Mouse (Mus musculus) adrenal gland, adult 2 months (tissue): ENCODE results near the gene Cd160. TPM values are rescaled to one million over a fixed set of nuclear protein-coding genes. Genes with fewer than 3 reads are reported as not detected.

Experiments used
- DNase-seq: peaks from one replicate; pipeline ENCODE4 v3.0.0; 2021
- long read RNA-seq: library from polyadenylated mRNA; stranded (forward); transcript quantifications from one replicate; pipeline ENCODE4 v2.0.0, GENCODE M21; 2021
- polyA plus RNA-seq: library from polyadenylated mRNA; depleted of rRNA; stranded (reverse); fragments of >200 nt; gene quantifications from 2 replicates; pipeline ENCODE4 v1.2.3, GENCODE M21; 2012; rRNA removed
- total RNA-seq, 2 experiments: library from RNA; stranded (reverse); gene quantifications; 2 replicates each; pipeline ENCODE4 v1.2.3; 2021

Gene Cd160
- total RNA-seq (not detected), polyA plus RNA-seq (0.18 TPM in 1 of 2 replicates, not detected in the other)
- long read RNA-seq = 0 reads

DNA sequence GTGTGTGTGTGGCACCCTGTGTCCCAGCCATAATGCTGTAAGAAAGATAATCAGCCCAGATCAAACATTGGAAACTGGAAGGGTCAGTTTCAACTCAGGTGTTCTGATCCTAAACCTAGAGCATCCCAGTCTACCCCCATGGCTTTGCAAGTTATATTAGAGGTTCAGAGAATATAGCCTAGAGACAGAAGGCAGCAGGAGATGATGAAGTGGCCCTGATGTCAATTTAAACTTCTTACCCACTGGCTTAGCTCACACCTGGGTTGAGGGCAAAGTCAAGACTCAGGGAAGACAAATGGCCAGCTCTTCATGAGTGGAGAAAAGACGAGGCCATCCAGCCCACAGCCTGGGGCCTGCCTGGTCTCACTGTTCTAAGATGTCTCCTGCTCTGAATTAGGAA, at the start of gene Cd160, which contains the start of gene Pdzk1:
Gene Cd160, minus strand, starts transcription at position 368 of the 400 bp plus-strand sequence.
Gene Pdzk1, plus strand, starts transcription at position 301 of the 400 bp plus-strand sequence.
- no peak for DNase-seq

DNA sequence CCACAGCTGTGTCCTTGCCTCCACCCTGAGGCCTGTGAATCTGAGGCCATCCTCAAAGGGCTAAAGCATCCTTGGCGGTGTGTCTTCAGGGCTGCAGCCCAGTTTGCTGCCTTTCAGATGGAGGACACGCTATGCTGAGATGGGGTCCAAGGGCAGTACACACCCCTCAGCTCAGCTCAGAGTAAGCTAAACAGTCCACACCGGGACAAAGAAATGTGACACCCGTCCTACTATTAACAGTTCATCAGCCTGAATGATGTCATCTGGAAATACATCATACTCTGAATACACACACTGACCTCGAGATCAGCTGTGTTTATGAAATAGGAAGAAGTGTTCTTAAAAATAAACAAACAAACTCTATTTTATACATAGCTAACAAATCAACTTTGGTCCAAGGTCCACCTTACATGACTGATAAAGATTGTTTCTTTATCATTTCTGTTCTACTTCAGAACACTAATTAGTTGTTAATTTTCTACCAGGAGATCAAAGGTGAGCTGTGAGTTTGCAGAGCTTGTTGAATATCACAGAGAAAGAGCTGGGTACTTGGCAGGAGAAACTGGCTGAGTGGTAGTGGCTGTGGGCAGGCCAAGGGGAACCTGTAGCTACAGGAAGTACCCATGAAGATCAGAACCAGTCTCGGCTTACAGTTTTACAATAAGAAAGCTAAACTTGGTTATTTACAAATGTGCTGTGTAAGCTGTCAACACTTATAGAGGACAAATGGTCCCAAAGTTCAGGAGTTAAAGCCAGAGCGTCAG, 45.8 kb upstream of the Cd160 start:
- DNase-seq = no peak

GRCm38 (mm10) chr3:96872501-96872900, 43.4 kb upstream of the Cd160 start:
- no peak for DNase-seq

DNA sequence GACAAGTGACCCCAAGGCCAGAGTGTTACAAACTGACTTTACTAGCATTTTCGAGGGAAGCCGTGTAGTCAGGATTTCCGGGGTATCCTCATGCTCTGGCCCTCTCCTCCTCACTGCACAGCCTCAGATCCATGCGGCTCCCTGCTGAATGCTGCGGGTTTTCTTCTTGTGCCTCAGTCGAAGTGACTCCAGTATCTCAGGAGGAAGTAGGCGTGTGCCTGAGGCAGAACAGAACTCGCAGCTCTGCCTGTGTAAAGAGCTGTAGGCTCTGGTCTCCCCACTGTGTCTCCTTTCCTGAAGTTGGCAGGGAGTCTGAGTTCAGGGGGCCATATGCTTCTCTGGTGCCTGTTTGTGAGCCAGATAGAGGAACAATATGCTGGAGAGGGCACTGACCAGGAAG, 41.9 kb upstream of the Cd160 start:
- no peak for DNase-seq

DNA sequence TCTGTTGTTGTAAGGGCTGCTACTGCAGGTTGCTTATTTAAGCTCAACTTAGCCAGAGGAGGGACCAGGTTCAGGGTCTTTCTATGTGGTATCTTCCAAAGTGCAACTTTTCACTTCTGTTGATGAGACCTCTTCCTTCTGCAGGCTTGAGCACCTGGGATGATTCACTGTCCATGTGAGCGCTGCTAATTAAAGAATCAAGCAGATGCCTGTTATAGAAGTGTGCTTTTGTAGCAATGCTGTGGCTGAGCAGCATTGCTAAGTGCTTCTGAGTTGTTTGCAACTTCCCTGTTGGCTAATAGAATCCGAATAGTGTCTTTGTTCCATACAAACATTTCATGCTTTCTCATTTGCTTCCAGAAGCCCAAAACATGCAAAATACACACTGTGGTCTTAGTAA, 41.1 kb upstream of the Cd160 start:
- no peak for DNase-seq

DNA sequence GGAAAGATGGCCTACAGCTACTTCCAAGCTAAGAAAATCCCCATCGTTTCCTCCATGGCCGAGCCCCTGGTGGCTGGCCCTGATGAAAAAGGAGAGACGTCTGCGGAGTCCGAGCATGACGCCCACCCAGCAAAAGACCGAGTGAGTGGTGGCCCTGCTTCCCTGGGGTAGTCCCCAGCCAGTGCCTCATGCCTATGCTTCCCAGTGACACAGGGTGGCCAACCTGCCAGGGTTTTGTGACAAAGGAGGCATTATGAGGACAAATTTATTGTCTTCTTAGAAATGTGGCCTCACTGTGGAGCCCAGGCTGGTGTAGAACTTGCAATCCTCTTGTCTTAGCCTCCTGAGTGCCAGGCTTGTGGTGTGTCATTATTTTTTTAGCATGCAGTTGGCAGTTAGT, 39.9 kb upstream of the Cd160 start:
- DNase-seq = no peak

DNA sequence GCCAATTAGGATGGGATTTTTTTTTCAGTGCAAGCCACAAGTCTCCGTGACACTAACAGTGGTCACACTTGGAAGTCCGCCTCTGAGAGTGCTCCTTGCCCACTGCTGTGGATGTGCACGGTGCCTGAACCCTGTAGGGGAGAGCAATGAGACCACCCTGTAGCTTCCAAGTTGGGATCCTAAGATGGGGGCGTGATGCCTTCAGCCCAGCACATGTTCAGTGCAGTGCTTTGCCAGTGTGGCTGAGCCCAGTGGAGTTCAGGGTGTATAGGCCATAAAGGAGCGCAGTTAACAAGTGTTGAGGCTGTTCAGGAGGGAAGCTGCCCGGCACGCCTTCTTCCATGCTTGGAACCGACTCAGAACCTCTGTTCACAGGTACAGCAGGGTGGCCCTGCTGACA, 39.4 kb upstream of the Cd160 start:
- DNase-seq = no peak

GRCm38 (mm10) chr3:96867863-96868262, 38.7 kb upstream of the Cd160 start:
- no peak for DNase-seq

GRCm38 (mm10) chr3:96860498-96860897, 31.3 kb upstream of the Cd160 start:
- DNase-seq = no peak

GRCm38 (mm10) chr3:96855833-96856232, 26.7 kb upstream of the Cd160 start:
- no peak for DNase-seq

- no peak for DNase-seq
Observed at GRCm38 (mm10) chr3:96854376-96854775, 25.2 kb upstream of the Cd160 start.

GRCm38 (mm10) chr3:96852561-96852960, 23.4 kb upstream of the Cd160 start:
- no peak for DNase-seq

DNA sequence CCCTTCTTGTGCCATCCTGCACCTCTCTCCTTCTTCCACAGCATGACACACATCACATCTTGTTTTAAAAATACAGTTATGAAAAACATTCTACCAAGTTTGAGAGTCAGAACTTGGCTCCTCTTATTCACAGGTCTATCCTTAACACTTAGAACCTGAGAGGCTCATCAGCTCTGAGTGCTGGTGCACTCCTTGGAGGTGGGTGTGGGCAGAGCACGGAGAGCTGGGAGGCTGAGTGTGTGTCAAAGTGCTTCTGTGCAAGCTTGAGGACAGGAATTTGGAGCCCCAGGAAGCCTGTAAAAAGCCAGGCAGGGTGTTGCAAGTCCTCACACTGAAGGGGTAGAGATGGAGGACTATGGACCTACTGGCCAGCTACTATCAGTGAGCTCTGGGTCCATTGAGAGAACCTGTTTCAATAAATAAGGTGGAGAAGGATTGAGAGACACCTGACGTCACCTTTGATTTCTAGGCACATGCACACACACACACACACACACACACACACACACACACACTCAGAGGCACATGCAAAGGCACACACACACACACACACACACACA, 20.1 kb upstream of the Cd160 start:
- DNase-seq = no peak

DNA sequence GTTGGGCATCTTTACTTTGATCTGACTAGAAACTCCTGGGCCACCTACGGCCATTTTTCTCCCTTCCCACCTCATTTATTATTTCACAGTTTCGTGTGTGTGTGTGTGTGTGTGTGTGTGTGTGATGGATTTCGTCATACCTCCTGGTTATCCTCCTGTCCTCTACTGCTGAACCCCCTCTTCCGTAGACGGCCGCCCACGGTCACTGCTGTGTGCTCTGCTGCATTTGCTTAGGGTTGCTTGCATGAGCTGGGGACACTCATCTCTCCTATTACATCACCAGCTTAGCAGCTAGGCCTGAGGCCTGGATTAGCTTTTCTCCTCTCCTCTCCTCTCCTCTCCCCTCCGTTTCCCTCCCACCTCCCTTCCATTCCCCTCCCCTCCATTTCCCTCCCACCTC, 19.3 kb upstream of the Cd160 start:
- DNase-seq = no peak

GRCm38 (mm10) chr3:96847661-96848060, 18.5 kb upstream of the Cd160 start:
- DNase-seq = no peak

DNA sequence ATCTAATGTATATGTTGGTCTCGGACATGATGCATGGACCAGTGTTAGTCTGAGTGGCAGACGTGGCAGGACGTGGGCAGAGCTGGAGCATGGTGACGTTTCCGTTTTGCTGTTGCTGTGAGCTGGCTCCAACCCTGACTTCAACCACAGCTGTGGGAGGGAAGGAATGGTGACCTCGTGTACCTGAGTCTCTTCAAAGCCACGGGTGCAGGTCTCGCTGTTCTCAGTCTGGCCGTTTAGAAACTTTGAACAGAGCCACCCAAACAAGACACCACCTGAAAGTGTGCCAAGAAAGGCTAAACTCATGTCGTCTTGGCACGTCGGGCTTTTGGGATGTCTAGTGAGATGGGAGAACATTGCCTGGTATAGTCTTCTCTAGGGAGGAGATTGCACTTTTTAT, 17.8 kb upstream of the Cd160 start:
- no peak for DNase-seq

DNA sequence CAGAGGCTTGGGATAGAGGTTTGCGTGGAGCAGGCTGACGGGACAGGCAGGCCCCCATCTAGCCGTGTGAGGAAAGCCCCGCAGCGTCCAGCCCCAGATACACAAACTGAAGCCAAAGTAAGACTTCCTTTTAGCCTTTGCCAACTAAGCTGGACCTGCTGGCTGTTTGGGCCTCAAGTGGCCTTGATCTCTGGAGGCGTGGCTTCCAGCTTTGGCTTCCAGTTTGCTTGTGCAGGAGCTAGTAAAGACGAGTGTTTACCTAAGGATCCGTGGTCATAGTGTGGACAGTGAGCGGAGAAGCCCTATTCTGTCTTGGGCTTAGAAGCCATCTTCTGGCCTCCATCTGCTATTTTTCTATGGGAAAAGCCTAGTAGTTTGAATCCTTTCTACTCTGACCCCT, 16.7 kb upstream of the Cd160 start:
- DNase-seq = peak; percentile 76

DNA sequence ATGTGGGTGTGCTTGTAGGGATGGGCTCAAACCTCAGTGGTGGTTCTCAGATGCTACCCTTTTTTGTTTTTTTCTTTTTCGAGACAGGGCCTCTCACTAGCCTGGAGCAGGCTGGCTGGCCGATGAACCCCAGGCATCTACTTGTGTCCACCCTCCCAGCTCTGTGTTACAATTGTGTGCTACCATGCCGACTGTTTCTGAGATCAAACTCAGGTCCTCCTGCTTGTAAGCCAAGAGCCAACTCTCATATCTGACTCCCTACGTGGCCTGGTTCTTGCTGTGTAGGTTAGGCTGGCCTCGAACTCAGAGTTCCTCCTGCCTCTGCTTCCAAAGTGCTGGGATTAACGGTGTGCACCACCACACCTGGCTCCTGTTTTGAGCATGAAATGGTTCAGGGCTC, 16.0 kb upstream of the Cd160 start:
- no peak for DNase-seq

DNA sequence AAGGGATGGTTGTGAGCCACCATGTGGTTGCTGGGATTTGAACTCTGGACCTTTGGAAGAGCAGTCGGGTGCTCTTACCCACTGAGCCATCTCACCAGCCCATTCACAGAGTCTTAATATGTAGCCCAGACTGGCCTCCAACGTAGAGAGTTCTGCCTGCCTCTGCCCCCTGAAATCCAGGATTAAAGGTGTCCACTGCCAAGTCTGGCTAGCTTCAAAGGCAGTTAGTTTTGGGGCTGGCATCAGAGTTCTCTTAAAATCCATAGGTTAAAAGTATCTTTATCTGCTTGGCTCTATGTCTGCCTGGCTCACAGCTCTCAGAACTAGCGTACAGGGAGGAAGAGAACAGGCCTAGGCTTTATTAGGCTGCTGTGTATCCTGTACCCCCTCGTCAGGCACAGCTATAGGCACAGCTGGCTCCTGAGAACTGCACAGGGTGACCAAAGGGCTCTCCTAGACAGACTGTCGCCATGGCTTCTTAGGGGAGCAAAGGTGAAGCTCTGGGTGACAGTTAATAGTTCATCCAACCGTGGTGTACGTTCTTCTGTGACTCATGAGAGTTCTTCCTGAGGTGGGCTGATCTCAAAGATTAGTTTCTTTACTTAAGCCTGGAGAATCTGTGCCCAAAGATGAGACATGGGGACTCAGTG, 10.0 kb upstream of the Cd160 start:
- no peak for DNase-seq

- no peak for DNase-seq
Observed at GRCm38 (mm10) chr3:96836414-96836813, 7.3 kb upstream of the Cd160 start.

DNA sequence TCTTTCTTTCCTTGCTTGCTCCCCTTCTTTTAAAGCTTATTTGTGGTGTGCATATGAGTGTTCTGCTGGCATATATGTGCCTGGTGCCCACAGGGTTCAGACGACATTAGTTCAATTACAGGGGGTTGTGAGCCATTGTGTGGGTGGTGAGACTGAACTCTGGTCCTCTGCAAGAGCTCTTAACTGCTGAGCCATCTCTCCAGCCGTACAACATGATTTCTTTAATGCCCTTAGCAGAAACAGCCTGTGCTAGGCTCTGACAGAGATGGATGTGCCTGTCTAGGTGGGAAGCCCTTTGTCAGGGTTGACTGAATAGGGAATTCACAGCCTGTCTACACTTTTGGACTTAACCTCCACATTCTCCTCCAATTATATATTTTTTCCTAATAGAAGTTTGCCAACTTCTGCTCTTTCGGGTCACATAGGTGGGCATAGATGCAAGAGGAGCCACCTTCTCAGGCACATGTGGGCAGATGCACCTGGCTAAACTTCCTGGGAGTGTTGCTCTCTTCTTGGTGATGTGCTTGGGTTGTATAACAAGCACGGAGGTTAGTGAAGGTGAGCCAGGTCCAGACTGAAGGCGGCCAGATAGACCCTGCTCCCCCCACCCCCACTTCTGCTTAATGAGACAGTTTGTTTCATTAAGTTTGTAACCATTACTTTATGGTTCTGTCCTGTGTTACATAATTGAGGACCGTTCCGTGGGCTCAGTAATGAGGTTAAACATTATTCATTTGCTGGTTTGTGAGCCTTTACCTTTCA, 5.6 kb upstream of the Cd160 start:
- no peak for DNase-seq

DNA sequence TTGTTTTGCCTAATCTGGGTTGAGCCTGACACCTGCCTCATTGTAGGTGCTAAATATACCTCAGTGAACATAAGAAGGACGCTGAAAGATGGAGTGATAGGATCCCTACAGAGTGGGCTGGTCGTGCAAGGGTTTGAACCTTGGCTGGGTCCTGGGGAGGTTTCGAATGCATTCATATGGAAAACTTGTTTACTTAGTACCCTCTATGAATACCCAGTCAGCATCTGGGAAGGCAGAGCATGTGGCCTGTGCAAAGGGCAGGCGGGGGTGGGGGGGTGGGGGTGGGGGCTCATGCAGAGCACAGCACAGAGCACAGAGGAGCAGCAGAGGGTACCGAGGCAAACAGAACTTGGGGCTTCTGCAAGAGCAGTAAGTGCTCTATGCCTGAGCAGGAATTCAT, 3.8 kb upstream of the Cd160 start:
- DNase-seq = no peak

- no peak for DNase-seq
Observed at GRCm38 (mm10) chr3:96829856-96830255, 705 bp upstream of the Cd160 start.
